ENCODE assay signal across 19 mouse cellular contexts in the genomic region with DNA sequence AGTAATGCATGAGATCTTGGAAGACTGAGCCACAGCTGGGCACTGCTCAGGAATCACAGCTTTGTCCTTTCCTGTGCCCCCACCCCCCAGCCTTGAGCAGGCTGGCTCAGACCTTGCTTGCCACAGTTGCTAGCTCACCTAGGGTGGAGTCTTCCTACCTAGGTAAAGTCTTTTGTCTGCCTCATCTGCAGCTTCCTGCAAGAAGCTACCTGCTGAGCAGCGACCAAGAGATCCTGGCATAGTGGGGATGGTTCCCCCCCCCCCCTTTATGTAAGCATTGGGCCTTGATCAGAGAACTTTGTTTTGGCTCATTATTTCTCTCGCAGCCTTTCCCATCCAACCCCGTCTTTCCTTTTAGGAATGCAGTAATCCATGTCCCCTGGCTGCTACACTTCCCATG. TPM values are rescaled to one million over a fixed set of nuclear protein-coding genes. Genes with fewer than 3 reads are reported as not detected.
"Had no signal": no experiment of that assay in that cellular context is flagged by ENCODE, and none has a peak within 500 bp of the region (broad histone marks: within the 10 kb centered on the region; RNA-seq: fewer than 3 reads in every experiment).

No protein-coding gene starts in this region.

- DNase-seq: cerebellum, adult 9-11 months; cerebellum, postnatal 10 days; cerebellum, postnatal 14 days; cerebellum, postnatal 25 days; cerebellum, postnatal 36 days; embryo, embryonic 11 days; forebrain, postnatal 0 days; gastrocnemius, adult 2 months; gastrocnemius, postnatal 10 days; gastrocnemius, postnatal 14 days; gastrocnemius, postnatal 25 days; gastrocnemius, postnatal 36 days; heart, adult 11 months; heart, adult 18-20 months; heart, adult 2 months had no signal

RNA-seq across cellular contexts. Expression of gene Fam184b, which starts 17.9 kb away (rescaled TPM):
- total RNA-seq: common myeloid progenitor, adult 5-6 weeks; granulocyte monocyte progenitor cell, adult 5-6 weeks had no signal

RNA-seq across cellular contexts. Expression of gene Ncapg, which starts 48.2 kb away (rescaled TPM):
- total RNA-seq: gastrocnemius, adult 18-20 months; gastrocnemius, adult 2 months; gastrocnemius, adult 8-10 months had no signal
